Mouse (Mus musculus) kidney, postnatal 0 days (tissue): ENCODE measurements at regions not wholly inside any gene's neighbourhood (a gene's known extent, or its start where the extent isn't known, plus 50 kb on each side); places are given as distances from the start of the nearest gene placed in this dataset.
"Not testable (repeated sequence)": the region's sequence is repeated elsewhere in the genome, so short reads cannot be mapped to it uniquely, and the experiment has no call there.

Experiments used
- ATAC-seq: fragments of 200-750 bp; cut with Nextera tagmentation; replicated peaks from 2 replicates; pipeline ENCODE4 v1.8.0; 2017; ENCODE audit warnings: low read depth, moderate number of reproducible peaks, moderate TSS enrichment, moderate library complexity; ENCODE audit not compliant: low FRiP score
- DNase-seq: peaks from one replicate; pipeline ENCODE4 v3.0.0-alpha.2; 2016; ENCODE audit warnings: low spot score
- H3K27ac ChIP-seq: fragments of 300-500 bp; sonication (generic); 2 replicates; pipeline ENCODE4 v1.5.1; 2014; ENCODE audit warnings: mild to moderate bottlenecking
- H3K27me3 ChIP-seq: fragments of 300-500 bp; sonication (generic); 2 replicates; pipeline ENCODE4 v1.6.1; 2014; ENCODE audit warnings: low read length, mixed read lengths; ENCODE audit not compliant: insufficient read depth
- H3K36me3 ChIP-seq: fragments of 300-500 bp; sonication (generic); 2 replicates; pipeline ENCODE4 v1.6.1; 2014; ENCODE audit warnings: low read length, mixed read lengths; ENCODE audit not compliant: insufficient read depth
- H3K4me1 ChIP-seq: fragments of 300-500 bp; sonication (generic); replicated peaks from 2 replicates; pipeline ENCODE4 v1.6.1; 2014; ENCODE audit warnings: antibody characterized with exemption, low read length, mixed read lengths; ENCODE audit not compliant: insufficient read depth
- H3K4me2 ChIP-seq: fragments of 300-500 bp; sonication (generic); 2 replicates; pipeline ENCODE4 v1.6.1; 2014; ENCODE audit warnings: mild to moderate bottlenecking, low read length, moderate library complexity, mixed read lengths
- H3K4me3 ChIP-seq: fragments of 300-500 bp; sonication (generic); replicated peaks from 2 replicates; pipeline ENCODE4 v1.5.1; 2014; ENCODE audit warnings: low read depth, low read length
- H3K9ac ChIP-seq: fragments of 300-500 bp; sonication (generic); 2 replicates; pipeline ENCODE4 v1.6.1; 2014; ENCODE audit warnings: low read depth, low read length
- H3K9me3 ChIP-seq: fragments of 300-500 bp; sonication (generic); replicated peaks from 2 replicates; pipeline ENCODE4 v1.6.1; 2016; ENCODE audit warnings: low read length, inconsistent platforms, mixed read lengths
- CTCF ChIP-seq: IDR thresholded peaks from 2 replicates; pipeline ENCODE4 v1.5.1; 2016; ENCODE audit warnings: antibody characterized with exemption, low read depth, mild to moderate bottlenecking, moderate library complexity
- WGBS: fragments of 180-500 bp; shearing (Covaris S2); extraction: QIAGEN DNeasy Blood & Tissue Kit; methylation state at CpG from one replicate; pipeline ENCODE4 v1.1.7; 2014; 5-methylcytosine and 5-hydroxymethylcytosine counted together

DNA sequence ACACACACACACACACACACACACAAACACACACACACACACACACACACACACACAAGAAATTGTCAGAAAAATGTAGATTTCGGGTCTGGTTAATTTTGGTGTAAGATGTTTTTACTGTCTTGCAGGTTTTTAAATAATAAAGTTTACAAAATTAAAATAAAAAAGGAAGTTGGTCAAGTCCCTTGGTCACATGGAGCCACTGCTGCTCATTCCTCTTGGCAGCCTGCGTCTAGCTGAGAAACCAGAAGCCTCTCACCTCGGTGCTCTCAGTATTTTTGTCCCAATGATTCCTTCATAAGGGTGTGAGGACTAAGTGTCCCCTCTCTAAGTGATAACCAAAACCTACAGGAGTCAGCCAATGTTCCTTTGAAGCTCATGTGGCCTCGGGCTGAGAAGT is 76.8 kb upstream of the Smg1 start:
- H3K27ac ChIP-seq: no peak overlapping the region
- H3K9me3 ChIP-seq: no peaks in the 10 kb centered on the region
- H3K36me3 ChIP-seq: no peaks in the 10 kb centered on the region
- no peak for DNase-seq
- H3K4me2 ChIP-seq: no peak overlapping the region
- H3K9ac ChIP-seq: no peak overlapping the region
- no peak for TF ChIP-seq CTCF
- no peaks in the 10 kb centered on the region for H3K27me3 ChIP-seq
- 83% methylated on average over 4 of the region's 4 CpGs for WGBS
- no peaks in the 10 kb centered on the region for H3K4me1 ChIP-seq
- H3K4me3 ChIP-seq: no peak overlapping the region
- no peak for ATAC-seq

DNA sequence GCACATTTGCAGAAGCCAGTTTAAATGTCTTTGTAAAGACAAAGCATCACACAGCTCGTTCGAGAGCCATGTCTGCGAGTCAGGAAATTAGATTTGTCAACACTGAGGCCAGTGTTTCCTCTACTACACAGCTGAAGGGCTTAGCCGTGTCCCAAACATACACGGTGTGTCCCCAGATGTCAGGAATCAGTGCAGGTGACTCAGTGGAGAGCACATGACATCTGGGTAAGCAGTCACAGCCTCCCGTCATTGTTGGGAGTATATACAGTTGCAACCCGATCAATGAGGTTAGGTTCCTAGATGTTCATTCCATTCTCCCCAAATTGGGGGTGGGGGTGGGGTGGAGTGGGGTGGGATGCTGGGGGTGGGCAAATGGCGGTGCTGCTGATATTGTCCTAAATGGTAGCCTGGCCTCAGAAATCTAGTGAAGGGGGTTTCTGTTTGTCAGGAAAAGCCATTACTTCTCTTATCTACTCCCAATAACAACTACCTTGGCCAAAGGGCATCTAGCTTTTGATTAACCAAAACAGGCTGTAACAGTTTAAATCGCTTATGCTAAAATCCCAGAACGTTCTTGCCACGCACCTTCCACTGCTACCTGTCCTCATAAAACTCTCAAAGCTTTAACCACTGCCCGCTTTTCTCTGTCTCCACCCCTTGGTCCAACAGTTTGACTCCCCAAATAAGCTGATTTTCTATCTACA is 75.1 kb upstream of the Smg1 start:
- ATAC-seq: no peak

DNA sequence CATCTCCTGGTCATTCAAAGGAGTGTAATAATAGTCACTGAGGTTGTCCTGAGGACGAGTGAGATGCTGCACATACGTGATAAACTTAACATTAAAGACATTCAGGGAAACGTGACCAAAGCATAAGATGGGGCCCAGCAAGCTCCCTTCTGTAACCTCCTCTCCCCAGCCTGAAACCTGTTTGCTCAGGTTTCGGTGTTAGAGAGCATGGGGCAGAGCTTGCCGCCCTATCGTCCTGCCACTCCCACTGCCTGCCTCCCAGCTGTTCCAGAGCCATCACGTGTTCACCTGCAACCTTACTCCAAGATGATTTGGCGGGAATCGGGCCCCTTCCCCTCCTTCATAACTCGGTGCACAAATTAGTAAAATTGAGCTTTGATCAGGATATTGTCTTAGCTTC is 71.4 kb upstream of the Smg1 start:
- not testable (repeated sequence) for ATAC-seq, H3K9ac ChIP-seq, H3K9me3 ChIP-seq, H3K36me3 ChIP-seq, H3K27me3 ChIP-seq, H3K27ac ChIP-seq, DNase-seq, H3K4me1 ChIP-seq, H3K4me3 ChIP-seq, H3K4me2 ChIP-seq
- 40% methylated on average over 10 of the region's 10 CpGs for WGBS

More for the DNA sequence above, 75.1 kb upstream of the Smg1 start:
- Histone ChIP-seq H3K4me3 (no peak overlapping the region), H3K4me2 (no peak overlapping the region), H3K36me3 (no peaks in the 10 kb centered on the region), H3K27me3 (no peaks in the 10 kb centered on the region), H3K4me1 (no peaks in the 10 kb centered on the region), H3K9me3 (no peaks in the 10 kb centered on the region), H3K27ac (no peak overlapping the region), H3K9ac (no peak overlapping the region)
- no peak for DNase-seq
- WGBS: 55% methylated on average over 12 of the region's 12 CpGs
- no peak for TF ChIP-seq CTCF

DNA sequence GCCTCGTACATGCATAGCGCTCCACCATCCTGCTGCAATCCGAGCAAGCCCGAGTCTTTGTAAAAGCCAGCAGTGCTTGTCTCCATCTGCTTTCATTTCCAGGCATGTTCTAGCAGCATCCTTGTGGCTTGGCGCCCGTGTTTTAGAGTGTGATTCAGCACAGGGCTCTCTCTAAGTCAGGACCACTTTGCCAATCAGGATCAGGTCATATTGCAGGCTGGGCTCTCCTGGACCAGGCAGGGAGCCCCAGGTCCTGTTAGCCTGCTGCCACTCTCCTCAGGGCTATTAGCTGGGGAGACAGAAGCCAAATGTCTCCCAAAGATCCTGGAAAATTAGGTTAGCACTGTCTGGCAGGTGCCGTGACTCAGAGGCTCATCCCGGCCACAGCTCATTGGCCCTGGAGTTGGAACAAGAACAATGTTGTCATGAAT is 70.8 kb upstream of the Smg1 start:
- Histone ChIP-seq H3K4me3 (no peak overlapping the region), H3K27ac (no peak overlapping the region), H3K4me1 (no peaks in the 10 kb centered on the region), H3K4me2 (no peak overlapping the region), H3K36me3 (no peaks in the 10 kb centered on the region), H3K27me3 (no peaks in the 10 kb centered on the region), H3K9ac (no peak overlapping the region), H3K9me3 (no peaks in the 10 kb centered on the region)
- no peak for TF ChIP-seq CTCF
- DNase-seq: no peak
- WGBS: 72% methylated on average over 8 of the region's 8 CpGs
- no peak for ATAC-seq

DNA sequence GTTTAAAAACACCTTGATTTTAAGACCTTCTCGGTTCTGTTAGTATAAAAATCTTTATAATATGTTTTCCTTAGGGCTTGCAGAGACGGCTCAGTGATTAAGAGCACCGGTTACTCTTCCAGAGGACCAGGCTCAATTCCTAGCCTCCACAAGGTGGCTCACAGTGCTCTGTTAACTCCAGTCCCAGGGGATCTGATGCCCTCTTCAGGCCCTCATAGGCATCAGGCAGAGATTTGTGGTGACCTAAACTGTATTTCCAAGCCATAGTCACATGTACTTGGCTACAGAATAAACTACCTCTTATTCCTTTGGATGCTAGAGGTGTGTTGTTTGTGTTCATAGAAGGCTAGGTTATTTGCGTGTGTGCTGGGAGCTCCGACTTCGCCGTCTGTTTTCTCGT is 70.3 kb upstream of the Smg1 start:
- H3K36me3 ChIP-seq: no peaks in the 10 kb centered on the region
- no peak for ATAC-seq
- peak; percentile 68 for TF ChIP-seq CTCF
- H3K27ac ChIP-seq: no peak overlapping the region
- no peaks in the 10 kb centered on the region for H3K9me3 ChIP-seq
- no peak overlapping the region for H3K4me3 ChIP-seq
- 57% methylated on average over 8 of the region's 8 CpGs for WGBS
- H3K27me3 ChIP-seq: no peaks in the 10 kb centered on the region
- no peak overlapping the region for H3K9ac ChIP-seq
- no peak overlapping the region for H3K4me2 ChIP-seq
- DNase-seq: peak; percentile 12
- no peaks in the 10 kb centered on the region for H3K4me1 ChIP-seq

DNA sequence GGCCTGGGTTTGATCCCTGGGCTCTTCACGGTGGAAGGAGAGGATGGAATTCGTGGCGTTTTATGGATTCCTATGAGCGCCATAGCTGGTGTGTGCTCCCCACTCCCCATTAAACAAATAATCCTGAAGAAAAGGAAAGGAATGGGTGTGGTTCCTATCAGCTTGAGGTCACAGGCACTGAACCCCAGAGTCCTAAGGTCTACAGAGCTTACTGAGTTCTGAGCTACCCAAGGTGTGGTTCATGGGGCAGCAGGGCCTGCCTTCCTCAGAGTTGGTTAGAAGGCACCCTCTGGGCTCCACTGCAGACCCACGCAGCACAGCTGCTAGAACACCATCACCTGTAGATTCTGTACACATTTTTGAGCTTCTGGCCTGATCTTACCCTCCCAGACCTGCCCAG is 66.3 kb upstream of the Smg1 start:
- no peak for TF ChIP-seq CTCF
- Histone ChIP-seq H3K4me2 (no peak overlapping the region), H3K36me3 (no peaks in the 10 kb centered on the region), H3K4me3 (no peak overlapping the region), H3K4me1 (no peaks in the 10 kb centered on the region), H3K27ac (no peak overlapping the region), H3K9me3 (no peaks in the 10 kb centered on the region), H3K27me3 (no peaks in the 10 kb centered on the region), H3K9ac (no peak overlapping the region)
- 71% methylated on average over 5 of the region's 5 CpGs for WGBS
- ATAC-seq (no peak), DNase-seq (no peak)

DNA sequence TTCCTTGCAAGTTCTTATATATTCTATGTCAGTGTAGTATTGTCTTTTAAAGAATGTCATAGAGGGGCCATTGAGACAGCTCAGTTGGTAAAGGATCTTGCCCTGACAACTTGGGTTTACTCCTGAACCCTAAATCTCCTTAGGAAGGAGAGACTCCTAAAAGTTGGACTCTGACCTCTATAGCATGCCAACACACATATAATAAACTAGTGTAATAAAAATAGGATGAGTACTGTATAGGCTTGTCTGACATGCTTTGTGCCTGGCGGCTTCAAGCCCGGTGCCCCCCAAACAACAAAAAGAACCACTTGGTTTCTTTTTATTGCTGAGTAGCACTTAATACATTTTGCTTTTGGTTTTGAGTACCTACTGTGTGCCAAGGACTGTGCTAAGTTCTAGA is 65.4 kb upstream of the Smg1 start:
- no peaks in the 10 kb centered on the region for H3K27me3 ChIP-seq
- WGBS: 89% methylated on average over 2 of the region's 2 CpGs
- DNase-seq (no peak), ATAC-seq (no peak)
- H3K9ac ChIP-seq: no peak overlapping the region
- H3K9me3 ChIP-seq: no peaks in the 10 kb centered on the region
- TF ChIP-seq CTCF: no peak
- H3K4me2 ChIP-seq: no peak overlapping the region
- no peaks in the 10 kb centered on the region for H3K4me1 ChIP-seq
- H3K4me3 ChIP-seq: no peak overlapping the region
- H3K27ac ChIP-seq: no peak overlapping the region
- H3K36me3 ChIP-seq: no peaks in the 10 kb centered on the region
